Mouse (Mus musculus): Measurements from ENCODE around the gene Lrrfip2.

Gene Lrrfip2

DNA sequence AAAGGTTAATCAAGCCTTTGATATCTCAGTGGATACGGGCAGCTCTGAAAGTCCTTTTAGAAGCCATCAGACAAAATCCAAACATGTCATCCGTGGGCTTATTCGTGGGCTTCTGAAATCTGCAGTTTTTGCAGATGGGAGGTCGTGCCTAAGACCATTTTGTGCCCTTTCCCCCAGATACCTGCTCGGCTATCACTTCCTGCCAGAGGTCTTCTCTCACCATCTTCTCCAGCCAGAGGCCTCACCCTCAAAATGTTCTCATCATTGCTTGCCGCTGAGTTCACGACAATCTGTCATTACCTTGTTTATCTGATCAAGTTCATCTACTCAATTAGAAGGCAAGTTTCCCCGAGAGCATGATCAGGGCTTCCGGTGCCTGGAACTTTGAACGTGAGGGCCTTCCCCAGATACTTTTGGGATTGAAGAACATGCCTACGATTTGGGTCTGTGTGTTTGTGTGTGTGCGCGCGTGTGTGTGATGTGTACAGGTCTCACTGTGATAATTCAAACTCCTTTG is at the start of gene Lrrfip2:
Gene Lrrfip2, plus strand, starts transcription at position 467 of the 517 bp plus-strand sequence.
- DNase-seq (ENCODE audit: low spot score) = no peak

- DNase-seq (ENCODE audit: low spot score) = peak; percentile 33
Measured at GRCm38 (mm10) chr9:111070546-111070961, 46.8 kb upstream of the Lrrfip2 start.

- DNase-seq (ENCODE audit: low spot score) = no peak
Measured at GRCm38 (mm10) chr9:111072175-111072574, 45.2 kb upstream of the Lrrfip2 start.

- no peak for DNase-seq (ENCODE audit: low spot score)
Measured at GRCm38 (mm10) chr9:111072971-111073370, 44.4 kb upstream of the Lrrfip2 start.

GRCm38 (mm10) chr9:111077745-111078144 is 39.6 kb upstream of the Lrrfip2 start:
- DNase-seq (ENCODE audit: low spot score) = no peak

GRCm38 (mm10) chr9:111080801-111081200 is 36.6 kb upstream of the Lrrfip2 start:
- no peak for DNase-seq (ENCODE audit: low spot score)

- no peak for DNase-seq (ENCODE audit: low spot score)
Measured at GRCm38 (mm10) chr9:111081765-111082164, 35.6 kb upstream of the Lrrfip2 start.

GRCm38 (mm10) chr9:111085329-111085728 is 32.1 kb upstream of the Lrrfip2 start:
- DNase-seq (ENCODE audit: low spot score) = no peak

DNA sequence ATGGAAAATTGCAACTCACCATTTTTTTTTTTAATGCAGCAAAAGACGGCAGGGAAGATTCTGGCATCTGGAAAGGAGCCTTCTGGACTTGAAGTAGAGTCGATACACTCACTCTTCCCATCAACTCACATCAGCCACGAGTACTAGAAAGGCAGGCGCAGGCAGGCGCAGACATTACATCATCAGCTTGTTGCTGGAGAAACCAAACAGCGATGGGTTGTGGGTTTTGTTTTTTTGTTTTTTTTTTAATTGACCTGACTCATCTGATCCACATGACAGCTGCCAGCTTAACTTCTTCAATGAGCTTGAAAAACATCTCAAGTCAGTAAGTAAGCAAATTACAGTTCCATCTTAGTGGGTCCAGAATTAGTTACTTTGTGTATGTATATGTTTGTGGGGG is 31.3 kb upstream of the Lrrfip2 start:
- DNase-seq (ENCODE audit: low spot score) = no peak

- no peak for DNase-seq (ENCODE audit: low spot score)
Measured at GRCm38 (mm10) chr9:111086995-111087606, 30.3 kb upstream of the Lrrfip2 start.

GRCm38 (mm10) chr9:111087960-111088359 is 29.4 kb upstream of the Lrrfip2 start:
- DNase-seq (ENCODE audit: low spot score) = no peak

- DNase-seq (ENCODE audit: low spot score) = no peak
Measured at GRCm38 (mm10) chr9:111088886-111089285, 28.5 kb upstream of the Lrrfip2 start.

- DNase-seq (ENCODE audit: low spot score) = peak; percentile 35
Measured at GRCm38 (mm10) chr9:111092657-111093056, 24.7 kb upstream of the Lrrfip2 start.

- peak; percentile 53 for DNase-seq (ENCODE audit: low spot score)
Measured at GRCm38 (mm10) chr9:111093094-111093493, 24.3 kb upstream of the Lrrfip2 start.

GRCm38 (mm10) chr9:111094626-111095025 is 22.8 kb upstream of the Lrrfip2 start:
- no peak for DNase-seq (ENCODE audit: low spot score)

- DNase-seq (ENCODE audit: low spot score) = no peak
Measured at GRCm38 (mm10) chr9:111095710-111096109, 21.7 kb upstream of the Lrrfip2 start.

DNA sequence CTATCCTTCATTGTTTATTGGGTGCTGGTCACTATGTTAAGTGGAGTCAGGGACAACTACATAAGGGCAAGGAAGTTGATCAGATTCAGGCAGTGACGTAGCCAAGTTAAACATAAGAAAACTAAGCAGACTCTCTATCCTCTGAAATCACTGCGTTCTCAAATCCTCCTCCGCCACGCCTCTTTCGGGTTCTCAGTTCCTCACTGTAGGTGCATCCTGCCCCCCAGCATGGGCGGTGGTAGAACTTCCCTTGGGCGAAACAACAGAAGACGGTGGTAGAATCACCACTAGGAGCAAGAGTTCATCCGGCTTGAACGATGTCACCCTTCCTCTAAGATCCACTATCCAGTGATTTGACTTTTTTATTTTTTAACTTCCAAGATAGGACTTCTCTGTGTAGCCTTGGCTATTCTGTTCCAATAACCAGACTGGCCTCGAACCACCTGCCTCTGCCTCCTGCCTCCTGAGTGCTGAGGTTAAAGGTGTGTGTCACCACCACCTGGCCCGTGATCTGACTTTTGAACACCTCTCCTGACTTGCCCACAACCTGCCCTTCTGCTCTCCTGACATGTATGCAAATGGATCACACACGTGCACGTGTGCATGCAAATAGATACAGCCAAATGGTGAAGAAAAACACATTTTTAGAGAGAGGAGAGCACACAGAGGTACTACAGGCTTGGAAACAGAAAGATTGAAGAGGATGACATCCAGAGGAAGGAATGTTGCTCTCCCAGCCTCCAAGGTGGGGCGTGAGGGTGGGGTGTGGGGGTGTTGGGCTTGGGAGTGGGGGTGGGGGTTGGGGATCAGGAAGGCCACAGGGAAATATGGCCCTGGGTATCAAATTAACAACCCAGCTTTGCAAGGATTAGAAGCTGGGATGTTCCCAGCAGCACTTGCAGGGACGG is 20.7 kb upstream of the Lrrfip2 start:
- DNase-seq (ENCODE audit: low spot score) = no peak

- no peak for DNase-seq (ENCODE audit: low spot score)
Measured at GRCm38 (mm10) chr9:111097543-111097942, 19.8 kb upstream of the Lrrfip2 start.

DNA sequence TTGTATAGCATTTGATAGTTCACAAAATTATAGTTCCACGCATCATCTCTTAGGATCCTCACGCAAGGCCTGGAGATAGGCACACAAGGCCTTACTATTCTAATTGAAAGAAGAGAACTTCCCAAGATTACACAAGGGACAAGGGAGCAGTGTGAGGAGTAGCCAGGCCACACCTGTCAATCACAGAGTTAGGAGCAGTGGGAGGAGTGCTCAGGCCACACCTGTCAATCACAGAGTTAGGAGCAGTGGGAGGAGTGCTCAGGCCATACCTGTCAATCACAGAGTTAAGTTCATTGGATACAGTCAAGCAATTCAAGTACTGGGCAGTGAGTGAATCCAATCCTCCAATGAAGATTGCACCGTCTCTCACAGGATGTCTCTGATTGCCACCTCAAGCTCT is 17.0 kb upstream of the Lrrfip2 start:
- DNase-seq (ENCODE audit: low spot score) = no peak

GRCm38 (mm10) chr9:111103293-111103692 is 14.1 kb upstream of the Lrrfip2 start:
- DNase-seq (ENCODE audit: low spot score) = no peak

GRCm38 (mm10) chr9:111103893-111104292 is 13.5 kb upstream of the Lrrfip2 start:
- no peak for DNase-seq (ENCODE audit: low spot score)

GRCm38 (mm10) chr9:111107863-111108262 is 9.5 kb upstream of the Lrrfip2 start:
- DNase-seq (ENCODE audit: low spot score) = no peak

- DNase-seq (ENCODE audit: low spot score) = peak; percentile 86
Measured at GRCm38 (mm10) chr9:111117794-111118251, 431 bp downstream of the Lrrfip2 start.
